Mouse (Mus musculus) heart, adult 8-10 months (tissue): ENCODE data around the gene Kif3c. TPM values are rescaled to one million over a fixed set of nuclear protein-coding genes. Genes with fewer than 3 reads are reported as not detected.
"Not testable (repeated sequence)": the region's sequence is repeated elsewhere in the genome, so short reads cannot be mapped to it uniquely, and the experiment has no call there.

ENCODE experiments used
- DNase-seq: peaks from one replicate; pipeline ENCODE4 v3.0.0; 2022; ENCODE audit warnings: low spot score
- total RNA-seq, 4 experiments: library from RNA; stranded (reverse); gene quantifications; 2 replicates each; pipeline ENCODE4 v1.2.4; 2022

Gene Kif3c
- total RNA-seq, 4 experiments from 2014 or later = 5.9 to 6.9 (median 6.3) TPM

- no peak for DNase-seq
Measured at GRCm38 (mm10) chr12:3368771-3369170, 3.8 kb downstream of the Kif3c start.

GRCm38 (mm10) chr12:3370979-3371925, 6.3 kb downstream of the Kif3c start:
- DNase-seq = no peak

- DNase-seq = no peak
Measured at GRCm38 (mm10) chr12:3371991-3372390, 7.1 kb downstream of the Kif3c start.

GRCm38 (mm10) chr12:3373566-3373965, 8.6 kb downstream of the Kif3c start:
- no peak for DNase-seq

- no peak for DNase-seq
Measured at GRCm38 (mm10) chr12:3374552-3374951, 9.6 kb downstream of the Kif3c start.

DNA sequence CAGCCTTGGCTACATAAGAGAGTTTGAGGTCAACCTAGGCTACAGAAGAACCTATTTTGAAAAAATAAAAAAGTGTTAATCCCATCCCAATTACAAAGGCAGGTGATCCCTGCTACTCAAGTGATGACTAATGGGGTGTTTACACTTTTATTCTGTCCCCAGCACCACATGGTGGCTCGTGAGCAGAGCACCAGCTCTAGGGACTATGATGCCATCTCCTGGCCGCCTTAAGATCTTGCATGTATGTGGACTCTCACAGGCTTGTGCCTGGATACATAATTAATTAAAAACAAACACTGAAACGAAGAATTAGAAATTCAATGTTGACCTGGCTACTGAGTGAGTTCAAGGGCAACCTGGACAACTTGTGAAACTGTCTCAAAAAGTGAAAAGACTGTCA, 12.3 kb downstream of the Kif3c start:
- DNase-seq = no peak

GRCm38 (mm10) chr12:3377755-3378154, 12.8 kb downstream of the Kif3c start:
- no peak for DNase-seq

- no peak for DNase-seq
Measured at GRCm38 (mm10) chr12:3384860-3385259, 19.9 kb downstream of the Kif3c start.

DNA sequence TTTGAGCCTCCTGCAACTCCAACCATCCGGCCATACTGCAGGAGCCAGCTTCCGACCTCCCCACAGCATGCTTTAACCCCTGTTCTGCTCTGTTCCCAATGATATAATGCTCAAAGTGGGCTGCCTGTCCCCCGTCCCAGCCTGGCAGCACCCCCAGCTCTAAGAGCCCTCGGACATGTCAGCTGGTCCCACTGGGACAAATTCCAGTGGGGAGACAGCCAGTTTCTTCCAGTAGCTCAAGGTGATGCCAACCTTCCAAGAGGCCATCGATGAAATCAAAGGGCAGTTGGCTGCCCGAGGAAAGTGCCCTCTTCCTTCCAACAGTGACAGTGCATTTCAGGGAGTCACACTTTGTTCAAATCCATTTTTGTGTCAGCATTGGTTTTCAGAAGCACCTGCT, 20.3 kb downstream of the Kif3c start:
- no peak for DNase-seq

GRCm38 (mm10) chr12:3385940-3386339, 21.0 kb downstream of the Kif3c start:
- no peak for DNase-seq

DNA sequence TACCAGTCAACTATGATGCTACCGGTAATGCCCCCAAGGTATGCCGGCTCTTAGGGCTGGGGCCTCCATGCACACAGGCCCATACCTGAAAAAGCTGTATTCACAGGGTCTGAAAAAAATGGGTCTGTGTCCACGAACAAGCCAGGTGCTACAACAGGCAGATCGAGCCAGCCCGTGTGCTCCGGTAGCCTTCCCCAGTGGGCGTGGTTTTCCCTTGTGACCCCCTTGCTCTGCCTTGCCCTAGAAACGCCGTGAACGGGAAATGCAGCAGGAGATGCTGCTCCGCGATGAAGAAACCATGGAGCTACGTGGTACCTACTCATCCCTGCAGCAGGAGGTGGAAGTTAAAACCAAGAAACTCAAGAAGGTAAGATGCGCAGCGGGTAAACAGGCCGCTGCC, 23.0 kb downstream of the Kif3c start:
- DNase-seq = no peak

DNA sequence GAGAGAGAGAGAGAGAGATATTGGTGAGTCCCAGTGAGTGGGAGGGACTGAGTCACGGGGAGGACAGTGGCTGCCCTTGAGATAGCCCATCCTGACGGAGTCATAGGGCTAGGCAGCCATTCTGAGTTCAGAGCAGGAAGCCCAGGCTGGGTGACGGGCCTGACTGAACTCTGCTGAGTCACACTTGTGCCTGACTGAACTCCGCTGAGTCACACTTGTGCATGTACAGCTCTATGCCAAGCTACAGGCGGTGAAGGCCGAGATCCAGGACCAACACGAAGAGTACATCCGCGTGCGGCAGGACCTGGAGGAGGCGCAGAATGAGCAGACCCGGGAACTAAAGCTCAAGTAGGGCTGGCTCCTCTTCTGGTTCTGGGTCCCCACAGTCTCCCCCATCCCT, 24.5 kb downstream of the Kif3c start:
- no peak for DNase-seq

- DNase-seq = no peak
Measured at GRCm38 (mm10) chr12:3390071-3390470, 25.1 kb downstream of the Kif3c start.

- peak; percentile 68 for DNase-seq
Measured at GRCm38 (mm10) chr12:3390577-3391262, 25.8 kb downstream of the Kif3c start.

- DNase-seq = no peak
Measured at GRCm38 (mm10) chr12:3391276-3391675, 26.3 kb downstream of the Kif3c start.

DNA sequence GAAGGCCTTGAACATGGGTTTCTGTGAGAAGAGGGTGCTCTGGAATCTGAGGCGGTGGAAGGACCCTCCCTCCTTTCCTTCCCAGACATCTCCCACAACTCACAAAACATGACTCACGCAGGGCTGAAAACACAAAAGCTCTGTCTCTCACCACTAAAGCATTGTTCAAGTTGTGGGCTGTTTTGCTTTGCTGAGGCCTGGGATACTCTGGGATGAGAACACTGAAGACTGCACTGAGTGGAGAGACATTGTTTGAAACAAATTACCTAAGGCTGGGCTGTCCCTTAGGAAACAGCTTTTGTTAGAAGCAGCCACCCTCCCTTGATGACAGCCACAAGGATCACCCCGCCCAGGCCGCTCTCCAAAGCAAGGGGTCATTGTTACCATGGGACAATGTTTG, 28.2 kb downstream of the Kif3c start:
- no peak for DNase-seq

DNA sequence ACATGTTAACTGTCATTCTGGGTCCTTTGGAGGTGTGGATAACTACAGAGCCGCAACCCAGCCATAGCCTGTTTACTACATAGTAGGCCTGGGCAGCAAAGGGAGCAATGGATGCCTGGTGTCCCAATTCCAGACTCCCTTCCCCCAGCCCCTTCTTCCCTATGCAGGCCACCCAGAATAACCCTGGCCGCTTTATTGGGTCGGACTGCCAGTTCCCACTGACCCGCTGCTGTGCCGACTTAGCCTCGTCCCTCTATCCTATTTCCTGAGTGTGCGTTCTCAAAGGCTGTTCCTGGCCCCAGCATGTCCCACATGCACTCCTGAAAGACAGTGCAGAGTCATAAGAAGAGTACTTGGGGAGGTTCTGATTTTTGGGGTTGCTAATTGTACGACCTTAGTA, 32.0 kb downstream of the Kif3c start:
- no peak for DNase-seq

DNA sequence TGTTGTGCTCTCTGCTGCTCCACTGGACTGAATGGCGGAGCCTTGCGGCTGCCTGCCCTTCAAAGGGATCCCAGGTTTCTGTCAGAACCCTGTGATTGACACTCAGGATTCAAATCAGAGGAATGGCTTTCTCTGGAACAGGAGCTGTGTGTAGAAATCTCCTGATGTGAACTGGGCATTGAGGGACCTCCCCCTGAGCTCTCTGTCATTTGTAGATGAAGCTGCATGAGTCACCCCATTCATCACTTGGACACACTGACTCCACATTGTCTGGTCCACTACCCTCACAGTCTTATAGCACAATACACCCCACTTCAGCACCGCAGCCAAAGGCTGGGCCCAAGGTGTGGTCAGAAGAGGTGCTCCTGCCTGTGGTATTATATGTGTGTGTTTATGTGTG, 40.7 kb downstream of the Kif3c start:
- not testable (repeated sequence) for DNase-seq

- DNase-seq = no peak
Measured at GRCm38 (mm10) chr12:3406585-3406984, 41.7 kb downstream of the Kif3c start.

GRCm38 (mm10) chr12:3414956-3415355, 50.0 kb downstream of the Kif3c start:
- DNase-seq = no peak

DNA sequence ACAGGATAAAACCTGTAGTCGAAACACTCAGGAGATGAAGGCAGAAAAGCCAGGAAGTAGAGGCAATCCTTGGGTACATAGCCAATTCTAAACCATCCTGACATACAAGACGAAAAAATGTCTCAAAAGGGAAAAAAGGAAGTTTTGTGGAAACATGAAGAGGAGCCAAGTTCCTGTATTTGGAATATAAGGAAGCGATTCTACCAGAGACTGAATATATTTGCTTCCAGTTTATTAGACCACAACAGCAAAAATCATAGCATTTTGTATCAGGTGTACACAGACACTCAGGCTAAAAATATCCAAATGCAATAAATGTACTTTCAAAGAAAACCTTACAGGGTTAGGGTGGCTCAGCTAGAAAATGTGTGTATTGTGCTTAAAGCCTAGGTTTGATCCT, 53.8 kb downstream of the Kif3c start:
- no peak for DNase-seq

GRCm38 (mm10) chr12:3420519-3420918, 55.6 kb downstream of the Kif3c start:
- no peak for DNase-seq

DNA sequence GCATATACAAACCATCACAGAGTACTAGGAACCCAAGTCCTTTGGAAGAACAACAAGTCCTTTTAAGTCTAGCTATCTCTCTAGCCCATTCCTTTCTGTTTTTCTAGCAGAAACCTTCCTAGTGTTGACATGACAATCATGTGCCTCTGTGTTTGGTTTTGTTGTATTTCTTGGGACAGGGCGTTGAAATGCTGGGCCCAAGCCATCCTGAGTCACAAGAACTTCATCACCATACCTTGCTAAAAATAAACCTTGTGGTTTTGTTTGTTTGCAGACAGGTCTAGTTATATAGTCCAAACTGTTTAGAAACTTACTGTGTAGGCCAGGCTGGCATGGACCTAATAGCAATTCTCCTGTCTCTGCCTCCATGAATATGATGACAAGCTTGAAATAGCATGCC, 57.9 kb downstream of the Kif3c start:
- no peak for DNase-seq
